Mouse (Mus musculus) small intestine, adult 2 months (tissue): ENCODE results near the gene Tex44. TPM values are rescaled to one million over a fixed set of nuclear protein-coding genes. Genes with fewer than 3 reads are reported as not detected.

Experiments
- H3K27ac ChIP-seq: fragments of 200-500 bp; 2 replicates; pipeline ENCODE4 v1.5.1; 2012; ENCODE audit warnings: low read depth, low read length, control low read depth, inconsistent platforms; ENCODE audit not compliant: insufficient read depth
- H3K27me3 ChIP-seq: fragments of 200-500 bp; 2 replicates; pipeline ENCODE4 v1.6.1; 2012; ENCODE audit warnings: mild to moderate bottlenecking, moderate library complexity, low read length, inconsistent platforms; ENCODE audit not compliant: control insufficient read depth, insufficient read depth
- H3K36me3 ChIP-seq: fragments of 200-500 bp; 2 replicates; pipeline ENCODE4 v1.6.1; 2012; ENCODE audit warnings: mild to moderate bottlenecking, low read length, control low read depth, inconsistent platforms; ENCODE audit not compliant: control insufficient read depth, insufficient read depth
- H3K4me1 ChIP-seq: fragments of 200-500 bp; 2 replicates; pipeline ENCODE4 v1.6.1; 2012; ENCODE audit warnings: low read length, inconsistent platforms, mixed read lengths; ENCODE audit not compliant: control insufficient read depth, insufficient read depth, insufficient read length
- H3K4me3 ChIP-seq: fragments of 200-500 bp; 2 replicates; pipeline ENCODE4 v1.5.1; 2012; ENCODE audit warnings: low read depth, mild to moderate bottlenecking, control low read depth, inconsistent platforms, low read length, moderate library complexity
- CTCF ChIP-seq: fragments of 200-500 bp; IDR thresholded peaks from 2 replicates; pipeline ENCODE4 v1.5.1; 2012; ENCODE audit warnings: low read depth, mild to moderate bottlenecking, control low read depth, inconsistent platforms, low read length, moderate library complexity, mixed read lengths; ENCODE audit not compliant: insufficient replicate concordance, insufficient read length; ENCODE audit errors: extremely low read depth
- POLR2A ChIP-seq: fragments of 200-500 bp; IDR thresholded peaks from 2 replicates; pipeline ENCODE4 v1.6.1; 2012; ENCODE audit warnings: low read depth, mild to moderate bottlenecking, control low read depth, inconsistent platforms, low read length, moderate library complexity
- WGBS: fragments of 180-500 bp; shearing (Covaris S2); methylation state at CpG from one replicate; pipeline ENCODE4 v1.1.7; 2018; 5-methylcytosine and 5-hydroxymethylcytosine counted together
- polyA plus RNA-seq: library from polyadenylated mRNA; depleted of rRNA; stranded (reverse); fragments of >200 nt; gene quantifications from 2 replicates; pipeline ENCODE4 v1.2.3, GENCODE M21; 2012

Tex44 gene
- polyA plus RNA-seq, 1 experiment = not detected

DNA sequence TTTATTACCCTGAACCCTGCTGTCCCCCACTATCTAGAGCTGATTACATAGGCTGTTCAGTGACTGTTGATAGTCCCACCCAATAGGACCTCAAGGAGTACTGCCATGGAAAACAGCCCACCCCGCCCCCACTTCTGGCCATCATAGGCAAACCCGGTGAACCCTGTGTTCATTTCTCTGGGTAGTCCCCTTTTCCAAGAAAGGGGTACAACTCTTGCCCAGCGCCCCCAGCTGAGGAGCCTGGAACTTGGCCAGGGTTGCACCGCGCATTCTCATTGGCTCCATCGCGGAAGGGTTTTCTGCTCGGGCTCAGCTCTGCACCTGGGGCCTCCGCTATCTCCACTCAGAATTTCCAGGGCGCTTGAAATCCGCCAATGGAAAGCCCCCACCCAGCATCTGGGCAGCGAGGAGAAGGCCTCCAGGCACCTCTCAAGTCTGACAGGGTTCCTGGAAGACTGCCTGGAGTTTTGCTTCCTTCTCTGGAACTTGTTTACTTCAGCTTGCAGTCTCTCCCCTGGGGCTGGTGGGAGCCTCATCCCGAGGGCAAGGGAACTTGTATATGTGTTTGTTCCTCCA lies 21.6 kb downstream of the Tex44 start:
- Histone ChIP-seq H3K27ac (peak overlapping the region; percentile 86), H3K36me3 (no peaks in the 10 kb centered on the region), H3K27me3 (no peaks in the 10 kb centered on the region), H3K4me1 (peaks cover 16% of the 10 kb centered on the region), H3K4me3 (no peak overlapping the region)
- 15% methylated on average over 13 of the region's 13 CpGs for WGBS
- TF ChIP-seq POLR2A (peak; percentile 29; the same call in 1 of the 2 replicates), CTCF (no peak)

DNA sequence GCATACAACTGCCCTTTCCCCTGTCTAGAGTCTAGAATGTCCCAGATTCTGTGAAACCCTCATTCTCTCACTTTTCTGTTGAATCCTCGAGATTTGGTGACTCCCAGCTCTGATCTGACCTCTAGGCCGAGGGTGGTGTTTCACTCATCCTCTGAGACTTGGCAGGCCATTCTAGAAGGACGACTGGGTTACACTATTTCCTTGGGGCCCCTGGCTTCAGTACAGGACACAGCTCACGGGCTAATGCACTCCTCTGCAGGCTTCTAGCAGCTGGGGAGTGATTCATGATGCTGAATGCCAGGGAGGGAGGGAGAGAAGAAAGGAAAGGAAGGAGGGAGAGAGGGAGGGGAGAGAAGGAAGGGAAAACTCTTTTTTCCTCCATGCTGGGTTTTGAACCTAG lies 22.1 kb downstream of the Tex44 start:
- Histone ChIP-seq H3K36me3 (no peaks in the 10 kb centered on the region), H3K4me1 (peaks cover 12% of the 10 kb centered on the region; the same call in 1 of the 2 replicates), H3K27me3 (no peaks in the 10 kb centered on the region), H3K4me3 (no peak overlapping the region), H3K27ac (peak overlapping the region; percentile 86)
- no peak for TF ChIP-seq POLR2A
- TF ChIP-seq CTCF = no peak
- 6% methylated on average over 4 of the region's 4 CpGs for WGBS

DNA sequence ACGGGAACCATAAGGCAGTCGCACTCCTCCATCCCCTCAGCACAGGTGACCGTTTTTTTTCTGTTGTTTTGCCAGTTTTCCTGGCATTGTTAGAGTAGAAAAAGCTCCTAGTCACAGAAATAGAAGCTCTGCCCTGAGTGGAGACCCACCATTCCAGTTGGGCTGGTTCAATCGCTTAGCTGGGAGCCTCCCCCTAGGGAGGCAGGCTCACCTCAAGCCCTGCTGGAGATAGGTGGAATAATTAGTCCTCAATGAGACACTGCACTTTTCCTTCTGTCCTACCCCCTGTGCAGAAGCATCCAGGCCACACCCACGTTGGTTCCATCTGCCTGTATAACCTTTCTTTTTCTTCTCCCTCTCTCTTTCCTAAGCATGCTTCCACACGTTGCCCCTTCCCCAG lies 23.8 kb downstream of the Tex44 start:
- peaks cover 10% of the 10 kb centered on the region; the same call in 1 of the 2 replicates for H3K4me1 ChIP-seq
- no peak overlapping the region for H3K27ac ChIP-seq
- WGBS = 40% methylated on average over 6 of the region's 6 CpGs
- no peak overlapping the region for H3K4me3 ChIP-seq
- H3K36me3 ChIP-seq = no peaks in the 10 kb centered on the region
- no peak for TF ChIP-seq CTCF
- no peak for TF ChIP-seq POLR2A
- no peaks in the 10 kb centered on the region for H3K27me3 ChIP-seq

DNA sequence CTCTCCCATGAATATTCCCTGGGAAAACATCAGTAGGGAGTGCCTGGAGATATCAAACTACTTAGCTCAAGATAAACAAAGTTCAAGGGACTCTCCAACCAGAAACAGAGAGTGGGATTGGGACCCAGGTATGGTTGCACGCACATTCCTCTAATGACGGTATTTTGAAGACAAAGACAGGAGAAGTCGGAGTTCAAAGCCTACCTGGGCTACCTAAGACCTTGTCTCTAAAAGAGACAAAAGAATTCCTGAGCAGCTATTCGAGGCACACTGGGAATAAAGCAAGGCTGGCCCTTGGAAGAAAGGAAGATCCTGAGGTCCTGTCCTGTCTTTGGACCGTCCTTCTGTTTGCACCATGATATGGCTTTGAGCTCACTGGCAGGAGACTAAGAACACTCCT lies 26.6 kb downstream of the Tex44 start:
- Histone ChIP-seq H3K36me3 (no peaks in the 10 kb centered on the region), H3K27ac (no peak overlapping the region), H3K4me3 (no peak overlapping the region), H3K27me3 (no peaks in the 10 kb centered on the region), H3K4me1 (peaks cover 1% of the 10 kb centered on the region; the same call in 1 of the 2 replicates)
- no peak for TF ChIP-seq POLR2A
- no peak for TF ChIP-seq CTCF
- 77% methylated on average over 5 of the region's 5 CpGs for WGBS

DNA sequence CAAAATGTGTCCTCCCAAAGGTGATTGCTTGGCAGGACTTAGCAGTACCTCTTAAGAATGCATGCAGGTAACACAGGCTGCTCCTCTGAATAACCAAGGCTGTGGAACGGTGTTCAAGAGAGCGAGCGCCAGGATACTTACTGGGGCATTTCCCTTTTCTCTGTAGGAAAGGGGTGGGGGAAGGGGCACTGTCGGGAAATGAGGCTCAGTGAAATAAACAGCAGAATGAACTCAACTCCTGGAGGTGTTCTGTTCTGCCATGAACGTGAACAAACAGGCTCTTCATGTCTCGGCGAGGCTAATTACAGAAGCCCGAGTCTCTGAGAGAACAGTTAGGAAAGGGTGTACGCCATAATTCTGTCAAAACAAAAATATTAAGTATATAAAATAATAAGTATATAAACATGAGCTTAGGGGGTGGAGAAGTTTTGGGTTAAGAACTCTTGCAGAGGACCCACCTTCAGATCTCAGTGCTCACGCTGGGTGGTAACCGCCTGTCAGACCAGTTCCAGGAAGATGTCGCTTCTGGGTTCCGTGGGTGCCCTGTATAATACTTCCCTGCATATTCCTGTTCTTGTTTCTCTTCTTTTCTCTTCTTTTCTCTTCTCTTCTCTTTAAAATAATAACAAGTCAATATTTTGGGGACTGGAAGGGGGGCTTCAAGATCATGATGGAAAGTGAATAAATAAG lies 30.9 kb downstream of the Tex44 start:
- H3K36me3 ChIP-seq = no peaks in the 10 kb centered on the region
- H3K4me1 ChIP-seq = no peaks in the 10 kb centered on the region
- TF ChIP-seq POLR2A = no peak
- no peak for TF ChIP-seq CTCF
- no peak overlapping the region for H3K4me3 ChIP-seq
- no peak overlapping the region for H3K27ac ChIP-seq
- no peaks in the 10 kb centered on the region for H3K27me3 ChIP-seq
- 76% methylated on average over 13 of the region's 13 CpGs for WGBS

DNA sequence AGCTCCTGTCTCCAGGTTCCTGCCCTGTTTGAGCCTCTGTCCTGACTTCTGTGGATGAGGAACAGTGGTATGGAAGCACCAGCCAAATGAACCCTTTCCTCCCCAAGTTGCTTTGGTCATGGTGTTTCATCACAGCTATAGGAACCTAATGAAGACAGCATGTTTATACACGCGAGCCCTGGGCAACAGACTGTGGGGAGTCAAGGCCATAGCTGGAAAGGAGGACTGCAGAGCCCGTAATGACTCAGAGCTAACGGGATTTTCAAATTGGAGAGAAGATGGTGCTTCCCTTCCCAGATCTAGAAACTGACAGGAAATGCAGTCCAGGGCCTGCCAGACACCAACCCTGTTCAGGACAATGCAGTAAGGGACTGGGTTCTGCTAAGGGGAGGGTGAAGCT lies 33.2 kb downstream of the Tex44 start:
- no peaks in the 10 kb centered on the region for H3K4me1 ChIP-seq
- no peak for TF ChIP-seq CTCF
- TF ChIP-seq POLR2A = no peak
- whole genome bisulfite sequencing = 85% methylated on average over 4 of the region's 4 CpGs
- no peaks in the 10 kb centered on the region for H3K27me3 ChIP-seq
- H3K36me3 ChIP-seq = no peaks in the 10 kb centered on the region
- no peak overlapping the region for H3K27ac ChIP-seq
- H3K4me3 ChIP-seq = no peak overlapping the region

DNA sequence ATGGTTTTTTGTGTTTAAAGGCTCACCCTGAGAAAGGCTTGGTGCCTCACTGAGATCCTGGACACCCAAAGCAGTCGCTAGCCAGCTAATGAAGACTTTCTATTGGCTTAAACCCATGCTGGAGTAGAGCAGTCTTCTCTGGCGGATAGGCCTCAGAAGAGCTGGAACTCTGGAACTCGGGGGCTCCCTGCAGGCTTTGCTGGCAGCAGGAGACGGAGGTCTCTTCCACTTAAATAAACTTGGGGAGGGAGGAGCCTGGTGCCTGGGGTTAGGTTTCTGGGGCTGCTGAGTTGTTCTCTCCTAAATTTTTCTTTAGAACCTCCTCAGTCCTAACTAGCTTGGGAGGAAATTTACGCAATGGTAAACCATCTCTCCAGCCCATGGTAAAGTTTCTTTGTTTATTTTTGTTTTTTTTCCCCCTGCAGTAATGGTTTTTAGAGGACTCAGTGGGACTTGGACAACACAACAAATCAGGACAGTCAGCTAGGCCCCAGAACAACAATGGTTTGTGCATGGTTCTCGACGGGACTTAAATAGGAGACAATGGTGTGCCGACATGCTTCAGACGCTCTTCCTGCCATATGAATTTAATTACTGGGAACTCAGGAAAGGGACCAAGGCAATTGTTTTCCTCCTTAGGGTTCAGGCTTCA lies 38.2 kb downstream of the Tex44 start:
- 0 out of 2 replicates have a peak overlapping the region, but pooled peaks have one; percentile 5 for H3K27ac ChIP-seq
- no peaks in the 10 kb centered on the region for H3K27me3 ChIP-seq
- no peaks in the 10 kb centered on the region for H3K36me3 ChIP-seq
- no peaks in the 10 kb centered on the region for H3K4me1 ChIP-seq
- 76% methylated on average over 9 of the region's 9 CpGs for WGBS
- no peak overlapping the region for H3K4me3 ChIP-seq
- TF ChIP-seq CTCF = no peak
- TF ChIP-seq POLR2A = no peak
